Mouse (Mus musculus): ENCODE results near the gene Mcts2. TPM values are rescaled to one million over a fixed set of nuclear protein-coding genes. Genes with fewer than 3 reads are reported as not detected.

The Mcts2 gene
- polyA plus RNA-seq, 1 experiment from 2014 or later = 34.3 TPM

- Histone ChIP-seq H3K27me3 (replicated peaks) (no peaks in the 10 kb centered on the region), H3K9me3 (no peaks in the 10 kb centered on the region), H3K4me2 (peak overlapping the region; percentile 94), H3K27ac (peak overlapping the region; percentile 96), H3K9ac (peak overlapping the region; percentile 87), H3K4me1 (peaks cover 46% of the 10 kb centered on the region), H3K36me3 (replicated peaks) (peaks cover 7% of the 10 kb centered on the region; the same call in 1 of the 2 replicates), H3K4me3 (peak overlapping the region; percentile 93)
- peak; percentile 5 for ATAC-seq (replicated peaks)
- WGBS = 52% methylated on average over 9 of the region's 9 CpGs
These were observed 15.7 kb upstream of the Mcts2 start for GRCm38 (mm10) chr2:152670983-152671641.

GRCm38 (mm10) chr2:152671642-152671999 lies 15.2 kb upstream of the Mcts2 start:
- Histone ChIP-seq H3K4me3 (peak overlapping the region; percentile 93), H3K4me2 (peak overlapping the region; percentile 94), H3K9ac (peak overlapping the region; percentile 87), H3K4me1 (peaks cover 46% of the 10 kb centered on the region), H3K9me3 (no peaks in the 10 kb centered on the region), H3K27ac (peak overlapping the region; percentile 96), H3K27me3 (replicated peaks) (no peaks in the 10 kb centered on the region), H3K36me3 (replicated peaks) (peaks cover 12% of the 10 kb centered on the region; the same call in 1 of the 2 replicates)
- peak; percentile 24 for ATAC-seq (replicated peaks)
- WGBS = 24% methylated on average over 5 of the region's 5 CpGs

GRCm38 (mm10) chr2:152672166-152672565 lies 14.7 kb upstream of the Mcts2 start:
- Histone ChIP-seq H3K9me3 (no peaks in the 10 kb centered on the region), H3K27me3 (replicated peaks) (no peaks in the 10 kb centered on the region), H3K4me3 (peak overlapping the region; percentile 93), H3K9ac (peak overlapping the region; percentile 87; the same call in 1 of the 2 replicates), H3K27ac (peak overlapping the region; percentile 96; the same call in 1 of the 2 replicates), H3K4me1 (peaks cover 46% of the 10 kb centered on the region), H3K4me2 (peak overlapping the region; percentile 94), H3K36me3 (replicated peaks) (peaks cover 17% of the 10 kb centered on the region; the same call in 1 of the 2 replicates)
- no peak for ATAC-seq (replicated peaks)
- 79% methylated on average over 12 of the region's 12 CpGs for WGBS

GRCm38 (mm10) chr2:152674148-152674547 lies 12.7 kb upstream of the Mcts2 start:
- no peaks in the 10 kb centered on the region for H3K27me3 ChIP-seq (replicated peaks)
- H3K9me3 ChIP-seq = no peaks in the 10 kb centered on the region
- no peak overlapping the region for H3K27ac ChIP-seq
- peaks cover 31% of the 10 kb centered on the region; the same call in 1 of the 2 replicates for H3K36me3 ChIP-seq (replicated peaks)
- peaks cover 51% of the 10 kb centered on the region for H3K4me1 ChIP-seq
- no peak overlapping the region for H3K4me2 ChIP-seq
- WGBS = 86% methylated on average over 11 of the region's 11 CpGs
- no peak for ATAC-seq (replicated peaks)
- no peak overlapping the region for H3K4me3 ChIP-seq
- no peak overlapping the region for H3K9ac ChIP-seq

GRCm38 (mm10) chr2:152675252-152675791 lies 11.5 kb upstream of the Mcts2 start:
- Histone ChIP-seq H3K36me3 (replicated peaks) (peaks cover 38% of the 10 kb centered on the region; the same call in 1 of the 2 replicates), H3K4me2 (no peak overlapping the region)
- WGBS = 87% methylated on average over 13 of the region's 13 CpGs

GRCm38 (mm10) chr2:152678302-152678701 lies 8.5 kb upstream of the Mcts2 start:
- Histone ChIP-seq H3K4me3 (no peak overlapping the region), H3K27me3 (replicated peaks) (no peaks in the 10 kb centered on the region), H3K4me2 (no peak overlapping the region), H3K36me3 (replicated peaks) (peaks cover 67% of the 10 kb centered on the region), H3K4me1 (peaks cover 22% of the 10 kb centered on the region), H3K9ac (no peak overlapping the region), H3K9me3 (no peaks in the 10 kb centered on the region), H3K27ac (no peak overlapping the region)
- ATAC-seq (replicated peaks) = peak; percentile 26; the same call in 1 of the 2 replicates
- 49% methylated on average over 3 of the region's 3 CpGs for WGBS

More at GRCm38 (mm10) chr2:152675252-152675791, 11.5 kb upstream of the Mcts2 start:
- no peak overlapping the region for H3K27ac ChIP-seq
- no peaks in the 10 kb centered on the region for H3K27me3 ChIP-seq (replicated peaks)
- H3K9me3 ChIP-seq = no peaks in the 10 kb centered on the region
- no peak overlapping the region for H3K9ac ChIP-seq
- no peak for ATAC-seq (replicated peaks)
- no peak overlapping the region for H3K4me3 ChIP-seq
- peaks cover 51% of the 10 kb centered on the region for H3K4me1 ChIP-seq

GRCm38 (mm10) chr2:152678925-152679324 lies 7.9 kb upstream of the Mcts2 start:
- Histone ChIP-seq H3K27me3 (replicated peaks) (no peaks in the 10 kb centered on the region), H3K9ac (no peak overlapping the region), H3K4me1 (peaks cover 19% of the 10 kb centered on the region), H3K4me3 (no peak overlapping the region), H3K4me2 (no peak overlapping the region), H3K36me3 (replicated peaks) (peaks cover 73% of the 10 kb centered on the region), H3K27ac (no peak overlapping the region), H3K9me3 (no peaks in the 10 kb centered on the region)
- 87% methylated on average over 5 of the region's 5 CpGs for WGBS
- ATAC-seq (replicated peaks) = no peak

- Histone ChIP-seq H3K9me3 (no peaks in the 10 kb centered on the region), H3K4me1 (peaks cover 11% of the 10 kb centered on the region), H3K27me3 (replicated peaks) (no peaks in the 10 kb centered on the region), H3K4me2 (no peak overlapping the region), H3K9ac (no peak overlapping the region), H3K4me3 (no peak overlapping the region), H3K27ac (peak overlapping the region; percentile 22; the same call in 1 of the 2 replicates), H3K36me3 (replicated peaks) (peaks cover 82% of the 10 kb centered on the region)
- 82% methylated on average over 8 of the region's 8 CpGs for WGBS
- ATAC-seq (replicated peaks) = peak; percentile 48
These were observed 7.0 kb upstream of the Mcts2 start for GRCm38 (mm10) chr2:152679701-152680355.

- Histone ChIP-seq H3K9ac (no peak overlapping the region), H3K9me3 (no peaks in the 10 kb centered on the region), H3K4me3 (no peak overlapping the region), H3K27ac (no peak overlapping the region), H3K27me3 (replicated peaks) (no peaks in the 10 kb centered on the region), H3K36me3 (replicated peaks) (peaks cover 84% of the 10 kb centered on the region), H3K4me1 (peaks cover 14% of the 10 kb centered on the region), H3K4me2 (no peak overlapping the region)
- no peak for ATAC-seq (replicated peaks)
- 94% methylated on average over 5 of the region's 5 CpGs for WGBS
These were observed 3.7 kb upstream of the Mcts2 start for GRCm38 (mm10) chr2:152683086-152683485.

- peaks cover 68% of the 10 kb centered on the region for H3K36me3 ChIP-seq (replicated peaks)
- H3K27me3 ChIP-seq (replicated peaks) = no peaks in the 10 kb centered on the region
- peaks cover 9% of the 10 kb centered on the region for H3K4me1 ChIP-seq
- no peak overlapping the region for H3K9ac ChIP-seq
- WGBS = 54% methylated on average over 12 of the region's 12 CpGs
- peak overlapping the region; percentile 2; the same call in 1 of the 2 replicates for H3K4me3 ChIP-seq
- no peaks in the 10 kb centered on the region for H3K9me3 ChIP-seq
- peak; percentile 13 for ATAC-seq (replicated peaks)
- H3K27ac ChIP-seq = peak overlapping the region; percentile 65
- H3K4me2 ChIP-seq = peak overlapping the region; percentile 34
These were observed 436 bp upstream of the Mcts2 start for GRCm38 (mm10) chr2:152686399-152686798.

- no peak overlapping the region for H3K9ac ChIP-seq
- no peak overlapping the region for H3K4me3 ChIP-seq
- H3K27ac ChIP-seq = 0 out of 2 replicates have a peak overlapping the region, but pooled peaks have one; percentile 51
- H3K4me2 ChIP-seq = no peak overlapping the region
- H3K36me3 ChIP-seq (replicated peaks) = peaks cover 30% of the 10 kb centered on the region
- no peak for ATAC-seq (replicated peaks)
- H3K9me3 ChIP-seq = no peaks in the 10 kb centered on the region
- 80% methylated on average over 7 of the region's 7 CpGs for WGBS
- H3K27me3 ChIP-seq (replicated peaks) = no peaks in the 10 kb centered on the region
- H3K4me1 ChIP-seq = peaks cover 16% of the 10 kb centered on the region
These were observed 4.9 kb downstream of the Mcts2 start for GRCm38 (mm10) chr2:152691564-152692217.

- ATAC-seq (replicated peaks) = peak; percentile 31
- H3K27ac ChIP-seq = peak overlapping the region; percentile 40; the same call in 1 of the 2 replicates
- WGBS = 18% methylated on average over 9 of the region's 9 CpGs
These were observed 6.4 kb downstream of the Mcts2 start for GRCm38 (mm10) chr2:152693233-152693632.

More at GRCm38 (mm10) chr2:152693233-152693632, 6.4 kb downstream of the Mcts2 start:
- H3K4me1 ChIP-seq = peaks cover 8% of the 10 kb centered on the region
- H3K4me3 ChIP-seq = peak overlapping the region; percentile 23
- peak overlapping the region; percentile 28 for H3K9ac ChIP-seq
- no peaks in the 10 kb centered on the region for H3K9me3 ChIP-seq
- no peaks in the 10 kb centered on the region for H3K27me3 ChIP-seq (replicated peaks)
- peak overlapping the region; percentile 49 for H3K4me2 ChIP-seq
- H3K36me3 ChIP-seq (replicated peaks) = peaks cover 21% of the 10 kb centered on the region

Data from midbrain, embryonic 15.5 days (tissue).